Mouse (Mus musculus) urinary bladder, adult 2 months (tissue): ENCODE results near the gene Gm20388. TPM values are rescaled to one million over a fixed set of nuclear protein-coding genes. Genes with fewer than 3 reads are reported as not detected.
"Not testable (repeated sequence)": the region's sequence is repeated elsewhere in the genome, so short reads cannot be mapped to it uniquely, and the experiment has no call there.

ENCODE experiments used
- DNase-seq: peaks from one replicate; pipeline ENCODE4 v3.0.0; 2022; ENCODE audit warnings: low spot score
- polyA plus RNA-seq: library from polyadenylated mRNA; depleted of rRNA; stranded (reverse); fragments of >200 nt; gene quantifications from 2 replicates; pipeline ENCODE4 v1.2.3, GENCODE M21; 2012

The Gm20388 gene
- polyA plus RNA-seq, 1 experiment, result 50.2 TPM

DNA sequence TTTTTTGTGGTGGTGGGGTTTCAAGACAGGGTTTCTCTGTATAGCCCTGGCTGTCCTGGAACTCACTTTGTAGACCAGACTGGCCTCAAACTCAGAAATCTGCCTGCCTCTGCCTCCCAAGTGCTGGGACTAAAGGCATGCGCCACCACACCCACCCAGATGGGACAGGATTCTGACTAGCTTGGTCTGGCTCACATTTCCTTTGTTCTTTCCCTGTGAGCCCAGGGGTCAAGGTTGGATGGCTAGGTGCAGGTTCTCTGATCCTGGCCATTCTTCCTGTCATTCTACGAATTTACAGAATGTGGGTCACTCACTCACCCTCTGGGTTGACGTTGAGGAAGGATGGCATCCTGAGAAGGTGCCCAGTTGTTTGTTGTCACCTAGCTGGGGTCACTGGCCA is 423.6 kb downstream of the Gm20388 start:
- DNase-seq, result not testable (repeated sequence)

DNA sequence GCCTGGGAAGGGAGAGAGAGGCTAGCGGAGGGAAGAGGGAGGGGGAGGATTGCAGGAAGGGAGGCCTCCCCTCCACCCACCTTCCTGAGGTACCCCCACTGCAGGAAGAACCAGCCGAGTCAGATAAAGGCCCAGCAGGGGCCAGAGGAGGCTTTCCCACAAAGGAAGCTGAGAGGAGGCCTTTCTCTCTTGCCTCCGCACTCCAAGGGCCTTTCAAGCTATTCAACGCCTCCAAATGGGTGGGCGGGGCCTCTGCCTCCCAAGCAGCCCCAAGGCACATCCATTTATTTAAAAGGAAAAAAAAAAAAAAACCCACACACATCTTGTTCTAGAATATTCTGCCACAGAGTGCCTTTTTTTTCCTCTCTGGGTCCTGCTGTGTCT is 424.2 kb downstream of the Gm20388 start:
- DNase-seq, result no peak

DNA sequence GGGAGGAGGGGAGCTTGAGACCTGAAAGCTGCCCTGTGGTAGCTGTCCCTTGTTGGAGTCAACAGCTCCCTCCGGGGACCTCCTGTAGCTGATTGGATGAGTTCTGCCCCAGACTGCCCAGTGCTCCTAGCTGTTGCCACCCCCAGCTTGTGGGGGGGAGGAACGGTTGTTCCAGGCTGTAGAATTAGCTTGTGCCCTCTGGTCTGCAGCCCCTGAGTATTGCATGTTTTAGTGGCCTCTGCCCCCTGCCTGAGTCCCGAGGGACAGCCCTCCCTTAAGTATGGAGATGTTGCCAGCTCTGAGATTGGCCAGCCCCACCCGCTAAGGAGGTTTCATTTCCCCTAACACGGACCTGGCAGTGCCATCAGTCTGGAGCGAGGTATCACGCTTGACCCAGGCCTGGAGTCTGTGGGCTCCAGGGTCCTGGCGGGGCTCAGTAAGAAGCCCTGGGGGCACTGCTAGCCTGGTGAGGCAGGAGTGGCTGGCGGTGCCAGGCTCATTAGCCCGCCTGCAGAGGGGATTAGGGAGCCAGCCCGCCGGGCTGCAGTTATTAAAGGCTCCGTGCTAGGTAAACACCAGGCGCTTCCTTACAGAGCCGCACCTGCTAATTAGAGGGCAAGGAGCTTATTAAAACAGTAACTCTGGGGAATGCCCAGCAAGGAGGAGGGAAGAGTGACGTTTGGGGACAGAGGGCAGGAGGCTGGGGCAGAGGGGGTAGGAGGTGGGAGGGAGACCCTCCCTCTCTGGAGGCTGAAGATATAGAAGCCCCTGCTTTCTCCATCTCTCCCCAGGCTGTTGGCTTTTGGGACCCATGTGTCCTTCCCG is 424.8 kb downstream of the Gm20388 start:
- DNase-seq, result no peak

DNA sequence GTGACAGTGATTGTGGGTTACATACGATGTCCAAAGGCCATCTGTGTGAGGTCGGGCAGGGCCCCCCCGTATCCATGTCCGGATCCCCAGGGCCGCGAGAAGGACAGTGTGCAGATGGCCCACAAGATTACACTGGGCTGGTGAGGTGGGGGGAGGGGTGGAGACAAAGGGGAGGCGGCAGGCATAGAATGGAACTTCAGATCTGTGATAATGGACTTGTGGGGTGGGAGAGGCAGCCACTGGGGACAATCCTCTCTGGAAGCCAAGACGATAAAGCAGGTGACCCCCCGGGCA is 425.4 kb downstream of the Gm20388 start:
- DNase-seq, result no peak

DNA sequence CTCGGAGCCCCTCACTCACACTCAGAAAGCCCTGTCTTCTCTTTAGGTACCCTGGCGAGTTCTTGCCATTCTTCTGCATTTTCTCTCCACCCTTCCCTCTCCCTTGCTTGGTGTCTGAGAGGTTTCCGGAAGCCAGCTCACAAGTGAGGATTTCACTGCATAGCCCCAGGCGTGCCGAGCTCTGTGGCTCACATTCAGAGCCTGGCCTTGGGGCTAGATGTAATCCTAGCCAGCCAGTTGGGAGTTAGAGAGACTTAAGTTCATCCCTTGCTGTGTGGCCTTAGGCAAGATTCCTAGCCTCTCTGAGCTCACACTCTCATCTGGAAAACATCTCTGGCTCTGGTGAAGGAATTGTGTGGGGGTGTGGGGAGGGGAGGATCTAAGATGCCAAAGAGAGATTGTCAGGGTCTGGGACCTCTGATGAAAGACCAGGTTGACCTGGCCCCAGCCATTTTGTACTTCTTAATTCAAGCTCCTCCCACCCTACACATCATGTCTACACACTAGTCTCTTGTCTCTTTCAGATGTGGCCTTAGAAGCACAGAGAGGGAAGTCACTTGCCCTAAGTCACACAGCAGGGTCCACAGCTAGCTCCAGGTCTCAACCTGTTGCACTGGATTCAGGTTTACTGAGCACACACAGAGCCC is 426.4 kb downstream of the Gm20388 start:
- DNase-seq, result no peak

DNA sequence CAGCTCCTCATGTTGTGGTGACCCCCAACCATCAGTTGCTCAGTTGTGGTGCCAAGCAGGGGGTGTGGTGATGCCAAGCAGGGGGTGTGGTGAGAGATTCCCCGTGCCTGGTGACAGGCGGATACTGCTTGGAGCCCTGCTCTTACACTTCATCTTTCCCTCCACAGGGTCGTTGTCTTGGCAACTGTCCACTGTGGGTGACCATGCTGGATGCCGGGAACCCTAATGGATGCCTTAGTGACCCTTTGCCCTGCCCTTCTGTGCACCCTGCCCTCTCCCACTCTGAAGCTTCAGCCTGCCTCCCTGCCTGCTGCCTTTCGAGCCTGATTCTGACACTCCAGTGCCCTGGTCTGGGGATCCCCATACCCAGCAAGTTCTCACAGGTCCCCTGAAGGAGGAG is 427.0 kb downstream of the Gm20388 start:
- DNase-seq, result no peak

DNA sequence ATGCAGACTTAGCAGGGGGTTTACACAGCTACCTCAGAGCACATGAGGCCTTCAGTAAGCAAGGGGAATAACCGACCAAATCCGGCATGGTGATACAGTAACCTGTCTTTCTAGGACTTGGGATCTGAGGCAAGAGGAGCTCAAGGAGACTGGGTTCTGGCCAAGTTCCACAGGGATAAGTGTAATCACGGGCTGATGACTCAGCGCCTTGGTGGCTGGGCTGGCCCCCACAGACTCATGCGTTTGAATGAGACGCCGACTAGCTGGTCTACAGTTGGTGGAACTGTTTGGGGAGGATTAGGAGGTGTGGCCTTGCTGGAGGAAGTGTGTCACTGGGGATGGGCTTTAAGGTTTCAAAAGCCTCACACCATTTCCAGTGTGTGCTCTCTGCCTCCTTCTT is 428.0 kb downstream of the Gm20388 start:
- no peak for DNase-seq

DNA sequence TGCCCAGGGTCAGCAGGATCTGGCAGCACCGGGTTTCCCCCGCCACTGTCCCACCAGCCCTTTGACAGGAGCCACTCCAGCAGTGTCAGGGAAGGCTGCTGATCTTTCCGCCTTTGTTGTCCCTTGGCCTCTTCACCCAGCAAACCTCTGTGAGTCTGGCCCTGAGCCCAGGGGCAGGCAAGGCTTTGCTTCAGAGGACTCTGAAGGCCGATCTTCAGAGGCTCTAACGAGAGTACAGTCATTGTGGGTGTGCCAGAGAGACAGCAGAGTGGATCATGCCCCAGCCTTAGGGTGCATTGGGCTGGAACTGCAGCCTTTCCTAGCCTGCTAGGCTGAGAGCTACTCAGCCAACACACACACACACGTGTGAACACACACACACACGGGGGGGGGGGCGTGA is 429.1 kb downstream of the Gm20388 start:
- DNase-seq, result no peak

DNA sequence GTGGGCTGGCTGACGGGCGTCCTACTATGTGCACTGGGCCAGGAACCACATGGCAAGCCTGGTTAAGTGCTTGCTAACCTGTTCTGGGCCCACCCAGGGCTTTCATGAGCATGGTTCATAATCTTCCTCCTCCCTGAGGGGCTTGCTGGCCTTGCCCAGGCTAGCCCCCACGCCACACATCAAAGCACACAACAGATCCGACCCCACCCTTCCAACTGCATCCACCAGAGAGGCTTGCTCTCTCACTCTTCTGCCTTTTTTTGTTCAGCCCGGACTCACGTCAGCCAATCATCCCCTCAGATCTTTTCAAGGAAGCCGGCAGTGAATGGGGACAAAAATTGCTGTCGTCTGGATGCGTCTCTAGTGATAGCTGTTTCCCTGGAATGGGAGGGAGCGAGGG is 430.5 kb downstream of the Gm20388 start:
- DNase-seq, result no peak

DNA sequence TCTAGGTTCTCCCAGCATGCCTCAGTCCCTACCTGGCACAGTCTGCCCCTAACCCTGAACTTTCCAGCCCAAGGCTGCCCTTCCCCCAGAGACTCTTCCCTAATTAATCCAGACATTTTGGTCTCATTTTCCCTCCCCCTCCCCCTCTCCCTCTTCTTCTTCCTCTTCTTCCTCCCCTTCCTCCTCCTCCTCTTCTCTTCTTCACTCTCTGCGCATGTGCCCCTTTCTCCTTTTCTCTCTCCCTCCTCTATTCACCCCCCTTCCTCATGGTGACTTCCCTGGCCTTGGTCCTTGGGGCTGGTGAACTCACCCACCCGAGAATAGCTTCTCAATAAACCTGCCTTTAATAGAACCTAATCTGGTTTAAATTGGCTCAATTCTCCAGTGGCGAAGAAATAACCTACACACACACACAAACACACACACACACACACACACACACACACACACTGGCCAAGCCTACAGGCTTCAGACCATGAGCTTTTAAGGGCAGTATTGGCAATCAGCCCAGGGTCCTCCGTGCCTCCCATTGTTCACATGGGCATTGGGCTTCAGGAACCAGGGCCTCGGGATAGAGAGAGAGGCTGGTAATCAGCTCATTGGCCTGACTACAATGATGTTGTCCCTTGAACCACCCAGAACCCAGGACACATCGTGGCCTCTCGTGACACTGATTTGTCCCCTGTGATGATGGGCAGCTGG is 432.4 kb downstream of the Gm20388 start:
- DNase-seq, result no peak

DNA sequence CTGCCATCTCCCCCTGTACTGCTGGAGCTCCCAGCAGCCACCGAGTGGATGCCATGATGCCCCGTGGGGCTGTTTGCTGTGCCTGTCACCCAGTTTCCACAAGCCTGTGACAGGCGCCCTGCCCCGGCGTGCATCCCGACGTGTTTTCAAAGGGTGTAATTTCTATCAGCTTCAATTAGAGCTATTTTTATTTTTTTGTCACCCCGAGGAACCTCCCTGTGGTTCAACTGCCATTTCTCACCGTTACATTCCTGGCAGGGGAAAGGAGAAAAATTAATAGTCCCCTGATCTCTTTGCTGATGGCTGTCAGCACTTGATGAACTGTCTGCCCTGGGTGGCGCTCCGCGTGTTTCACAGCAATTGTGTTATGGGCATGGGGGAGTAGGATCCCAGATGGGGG is 432.9 kb downstream of the Gm20388 start:
- DNase-seq, result no peak

DNA sequence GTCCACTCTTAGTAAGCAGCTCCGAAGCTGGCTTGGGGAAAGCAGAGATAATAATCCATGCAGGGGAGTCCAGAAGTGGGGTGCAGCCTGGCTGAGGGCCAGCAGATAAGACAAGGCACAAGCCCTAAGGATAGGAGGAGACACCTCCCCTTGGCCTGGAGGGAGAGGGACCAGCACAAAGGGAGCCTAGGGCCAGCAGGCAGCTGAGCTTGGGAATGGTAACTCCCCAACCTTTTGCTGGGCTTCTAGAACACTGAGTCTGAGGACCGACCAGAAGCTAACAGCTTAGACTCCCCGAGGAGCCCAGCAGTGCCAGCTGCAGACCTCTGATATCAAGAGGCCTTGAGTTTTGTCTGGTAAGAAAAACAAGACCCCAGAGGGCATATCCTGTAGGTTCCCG is 433.5 kb downstream of the Gm20388 start:
- DNase-seq, result no peak

DNA sequence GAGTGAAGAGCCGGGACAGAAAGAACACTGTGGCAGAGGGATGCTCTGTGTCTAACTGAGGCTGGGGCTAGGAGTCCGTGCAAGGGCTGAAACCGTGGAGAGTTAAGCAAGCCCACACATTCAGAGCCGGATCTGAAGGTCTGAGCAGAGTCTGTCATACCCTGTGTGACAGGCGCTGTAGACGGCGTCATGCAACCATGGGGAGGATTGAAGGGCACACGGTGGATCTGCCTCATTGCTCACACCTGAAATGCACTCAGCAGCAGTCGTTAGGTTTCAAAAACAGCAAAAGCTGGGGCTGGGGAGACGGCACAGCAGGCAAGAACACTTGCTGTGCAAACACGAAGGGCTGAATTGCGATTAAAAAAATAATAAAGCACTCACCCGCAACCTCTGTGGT is 433.9 kb downstream of the Gm20388 start:
- DNase-seq, result no peak

DNA sequence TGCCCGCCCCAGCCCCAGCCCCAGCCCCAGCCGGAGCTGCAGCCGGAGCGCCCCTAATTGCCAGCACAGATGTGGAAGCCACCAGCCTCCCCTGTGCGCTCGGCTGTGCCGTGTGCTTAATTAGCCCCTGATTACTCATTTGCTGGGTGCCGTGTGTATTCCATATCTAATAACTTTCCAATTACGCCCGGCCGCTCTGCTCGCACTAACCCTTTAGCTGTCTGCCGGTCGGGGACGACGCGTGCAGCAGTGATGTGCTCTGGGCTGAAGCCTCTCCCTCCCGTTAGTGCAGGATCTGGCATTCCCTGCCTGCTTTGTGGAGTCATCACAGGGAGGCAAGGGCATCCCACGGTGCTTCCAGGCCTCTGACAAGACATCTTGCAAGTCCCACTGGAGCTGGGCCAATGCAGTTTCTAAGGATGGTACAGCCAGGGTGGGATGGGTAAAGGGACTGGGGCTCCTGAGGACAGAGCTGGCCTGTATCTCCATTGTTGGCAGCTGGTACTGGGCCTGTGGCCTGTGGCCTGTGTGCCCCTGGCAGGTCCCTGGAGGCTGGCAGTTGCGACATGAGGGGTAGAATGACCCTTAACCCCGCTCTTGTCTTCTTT is 437.2 kb downstream of the Gm20388 start:
- DNase-seq, result no peak

DNA sequence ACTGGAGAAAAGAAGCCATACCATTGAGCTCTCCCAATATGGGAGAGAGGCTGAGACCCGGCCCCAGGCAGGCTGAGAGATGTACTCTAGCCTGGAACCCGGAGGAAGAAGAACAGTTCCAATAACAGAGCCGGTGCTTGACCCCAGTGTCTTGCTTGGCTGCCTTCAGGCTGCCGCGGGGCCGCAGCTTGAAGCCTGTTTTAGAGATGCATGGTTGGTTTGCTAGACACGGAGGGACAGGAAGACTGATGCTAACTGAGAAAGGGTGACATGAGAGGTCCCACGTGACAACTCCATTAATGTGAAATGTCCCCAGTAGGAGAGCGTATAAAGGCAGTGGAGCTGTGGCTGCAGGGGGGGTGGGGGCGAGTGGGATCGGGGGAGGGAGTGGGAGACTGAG is 438.3 kb downstream of the Gm20388 start:
- no peak for DNase-seq

DNA sequence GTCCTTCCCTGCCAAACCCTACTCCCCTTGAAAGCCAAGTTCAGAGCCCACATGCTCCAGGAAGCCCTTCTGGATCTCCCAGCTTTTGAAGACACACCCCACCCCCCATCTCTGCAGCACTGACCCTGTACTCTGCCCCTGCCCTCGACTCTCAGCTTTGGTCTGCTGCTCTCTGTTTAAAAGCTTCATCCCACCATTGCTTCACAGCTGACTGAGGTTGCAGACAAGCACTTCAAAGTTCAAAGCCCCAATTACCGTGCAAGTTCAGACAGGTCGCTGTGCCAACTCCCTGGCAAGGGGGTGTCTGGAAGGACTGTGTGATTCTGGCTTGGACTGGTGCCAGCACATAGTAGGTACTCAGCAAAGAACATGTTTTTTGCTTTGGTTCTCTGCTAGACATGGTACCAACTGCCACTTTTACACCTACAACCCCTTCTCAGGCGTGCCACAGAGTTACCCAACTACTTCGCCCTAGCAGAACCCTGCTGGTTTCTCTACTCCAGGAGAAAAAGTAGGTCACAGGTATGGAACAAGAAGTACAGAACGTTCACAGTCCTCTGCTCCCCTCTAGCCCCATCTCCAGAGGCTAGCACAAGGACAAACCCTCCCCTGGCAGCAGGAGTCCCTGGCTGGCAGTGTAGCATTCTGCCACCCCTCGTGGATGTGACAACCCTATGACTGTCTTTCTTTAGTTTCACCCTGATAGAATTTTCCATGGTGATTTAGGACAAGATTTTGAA is 440.9 kb downstream of the Gm20388 start:
- DNase-seq, result no peak

DNA sequence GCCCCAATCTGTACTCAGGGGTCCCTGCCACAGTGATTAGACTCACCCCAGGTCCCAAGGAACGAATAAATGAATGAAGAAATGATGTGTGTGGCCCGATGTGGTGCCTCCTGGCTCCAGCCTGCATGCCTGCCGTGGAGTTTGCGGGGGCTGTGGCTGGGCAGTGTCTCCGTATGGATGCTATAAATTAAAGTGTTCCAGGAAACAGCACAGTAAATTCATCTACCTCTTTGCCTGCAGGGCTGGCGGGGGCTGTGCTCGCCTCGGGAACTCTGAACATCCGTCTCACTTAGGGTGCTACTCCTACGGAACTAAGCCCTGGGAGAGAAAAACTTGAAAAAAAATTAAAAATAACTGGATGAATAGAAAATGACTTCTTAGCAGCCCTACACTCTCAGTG is 441.5 kb downstream of the Gm20388 start:
- no peak for DNase-seq

DNA sequence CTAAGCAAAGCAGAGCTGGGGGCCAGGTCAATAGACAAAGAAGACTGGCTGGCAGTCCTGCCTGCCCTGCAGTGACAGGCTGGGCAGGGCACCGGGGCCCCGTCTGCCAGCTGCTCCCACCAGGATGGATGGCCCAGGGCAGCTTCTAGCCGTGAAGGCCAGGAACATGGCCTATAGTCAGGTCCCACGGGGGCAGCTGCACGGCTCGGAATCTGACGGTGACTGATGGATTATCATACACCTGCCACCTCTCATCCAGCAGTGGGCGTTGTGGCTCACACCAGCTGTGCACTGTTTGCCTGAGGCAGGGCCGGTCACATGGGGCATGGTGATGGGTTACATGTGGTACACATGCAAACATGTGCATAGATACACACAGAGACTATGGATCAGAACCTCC is 445.4 kb downstream of the Gm20388 start:
- no peak for DNase-seq

DNA sequence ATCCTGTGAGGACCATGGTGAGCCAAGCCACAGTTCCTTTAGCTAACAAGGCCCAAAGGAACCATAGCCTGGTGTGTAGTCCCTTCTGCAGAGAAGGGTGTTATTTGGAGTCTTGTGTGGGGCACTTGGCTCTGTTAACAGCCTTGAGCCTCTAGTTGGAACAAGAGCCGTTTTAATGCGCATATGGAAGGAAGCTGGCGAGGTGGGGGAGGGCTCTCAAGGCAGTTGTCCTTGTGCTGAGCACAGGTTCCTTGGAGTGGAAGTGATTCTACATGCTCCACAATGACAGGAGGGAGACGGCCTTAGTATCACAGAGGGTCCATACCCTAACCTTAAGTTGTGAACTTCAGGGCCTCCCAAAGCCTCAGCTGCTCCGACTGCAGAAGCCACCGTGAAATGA is 446.9 kb downstream of the Gm20388 start:
- no peak for DNase-seq

DNA sequence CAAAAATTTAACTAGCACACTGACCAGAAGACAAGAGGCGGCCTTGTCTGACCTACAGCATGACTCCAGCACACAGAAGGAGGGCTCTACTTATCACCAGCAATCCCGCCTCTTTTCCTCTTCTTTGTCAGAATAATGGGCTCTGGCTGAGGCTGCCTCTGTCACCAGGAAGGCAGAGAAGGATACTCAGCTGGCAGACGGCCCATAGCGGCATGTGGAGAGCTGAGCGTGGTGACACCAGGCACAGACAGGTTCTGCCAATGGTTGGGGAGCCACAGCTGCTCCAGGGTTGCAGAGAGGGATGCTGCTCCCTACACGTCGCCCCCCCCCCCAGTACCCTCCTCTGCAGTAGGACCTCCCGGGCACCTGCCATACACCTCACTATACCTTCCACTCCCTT is 450.7 kb downstream of the Gm20388 start:
- no peak for DNase-seq

DNA sequence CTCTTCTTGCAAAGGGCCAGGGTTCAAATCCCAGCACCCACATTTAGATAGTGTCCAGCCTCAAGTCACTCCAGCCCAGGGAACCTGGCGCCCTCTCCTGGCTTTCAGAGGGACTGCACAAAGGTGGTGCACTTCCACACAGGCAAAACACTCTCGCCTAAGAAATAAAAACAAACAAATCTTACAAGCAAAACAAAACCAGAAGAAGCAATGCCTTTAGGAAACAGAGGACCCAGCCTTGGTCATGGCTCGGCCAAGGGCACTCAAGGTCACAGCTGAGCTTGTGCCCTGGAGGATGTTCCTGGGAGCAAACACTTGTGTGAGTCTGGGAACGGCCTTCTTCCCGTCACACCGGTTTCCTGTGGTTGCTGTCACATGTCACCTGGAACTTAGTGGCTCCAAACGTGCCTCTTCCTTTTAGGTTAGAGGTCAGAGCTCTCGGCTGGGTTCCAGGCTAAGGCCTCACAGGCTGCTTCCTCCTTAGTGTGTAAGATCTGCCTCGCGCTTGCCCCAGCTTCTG is 453.0 kb downstream of the Gm20388 start:
- DNase-seq, result no peak
